Mouse (Mus musculus): ENCODE results near the gene Tlnrd1. TPM values are rescaled to one million over a fixed set of nuclear protein-coding genes. Genes with fewer than 3 reads are reported as not detected.

Gene Tlnrd1
- polyA plus RNA-seq, 1 experiment from 2014 or later = 7.6 TPM

Other genes starting within 250 kb of the Tlnrd1 start
- gene Il16, start 138.6 kb downstream of the Tlnrd1 start, polyA plus RNA-seq (2015; fragmentation: Nextera tagmentation; extraction: Ambion mirVana) = 0.84 and 0.96 TPM in 2 replicates
- 1.8 and 2.3 TPM in 2 replicates for gene Cfap161, start 89.4 kb downstream of the Tlnrd1 start, polyA plus RNA-seq (2015; fragmentation: Nextera tagmentation; extraction: Ambion mirVana)
- 61.7 and 65.9 TPM in 2 replicates for gene Mesd, start 161 bp upstream of the Tlnrd1 start, polyA plus RNA-seq (2015; fragmentation: Nextera tagmentation; extraction: Ambion mirVana)
- 0.61 and 0.75 TPM in 2 replicates for gene Cemip, start 202.2 kb upstream of the Tlnrd1 start, polyA plus RNA-seq (2015; fragmentation: Nextera tagmentation; extraction: Ambion mirVana)